Mouse (Mus musculus) thymus, postnatal 36 days (tissue): ENCODE results near the gene Rad9b.
A peak's percentile ranks its signal among the peaks of the same experiment; 100 is the strongest.
"Not testable (repeated sequence)": the region's sequence is repeated elsewhere in the genome, so short reads cannot be mapped to it uniquely, and the experiment has no call there.

Experiments used
- DNase-seq, 2 experiments: peaks; one replicate each; pipeline ENCODE4 v3.0.0; 2022; ENCODE audit warnings: mixed read lengths in 2 of 2

Gene Rad9b

DNA sequence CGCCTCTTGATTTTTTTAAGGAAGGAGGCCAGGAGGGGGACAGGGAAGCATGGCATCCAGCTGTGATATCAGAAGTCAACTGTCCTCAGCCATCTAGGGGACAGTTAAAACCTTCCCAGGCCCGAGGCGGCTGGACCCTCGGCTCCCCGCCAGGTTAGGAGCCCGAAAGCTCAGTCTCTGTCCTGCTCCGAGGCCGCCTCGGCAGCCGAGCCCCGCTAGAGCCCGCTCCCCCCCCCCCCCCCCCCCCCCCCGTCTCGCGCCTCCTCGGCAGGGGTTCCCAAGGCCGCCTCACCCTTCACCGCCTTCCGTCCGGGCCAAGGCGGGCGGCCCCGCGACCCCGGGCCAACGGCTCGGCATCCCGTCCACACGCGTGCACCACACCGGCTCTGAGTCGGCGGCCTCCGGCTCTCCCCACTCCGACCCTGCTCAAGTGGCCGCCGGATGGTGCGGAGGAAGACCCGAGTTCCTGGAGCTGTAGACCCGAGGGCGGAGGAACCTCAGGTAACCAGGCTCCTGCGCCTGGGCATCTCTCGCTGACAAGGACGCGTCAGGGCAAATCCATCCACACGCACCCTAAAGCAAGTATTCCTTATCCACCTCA, 17.7 kb upstream of the Rad9b start, which contains the start of gene Gpn3:
Gene Gpn3, plus strand, starts transcription at position 286 of the 601 bp plus-strand sequence.
- peak in 1 of 2 experiments; percentile 84 for DNase-seq

GRCm38 (mm10) chr5:122354492-122355067, 547 bp upstream of the Rad9b start:
- no peak for DNase-seq

GRCm38 (mm10) chr5:122345777-122346176, 8.3 kb downstream of the Rad9b start:
- no peak for DNase-seq

DNA sequence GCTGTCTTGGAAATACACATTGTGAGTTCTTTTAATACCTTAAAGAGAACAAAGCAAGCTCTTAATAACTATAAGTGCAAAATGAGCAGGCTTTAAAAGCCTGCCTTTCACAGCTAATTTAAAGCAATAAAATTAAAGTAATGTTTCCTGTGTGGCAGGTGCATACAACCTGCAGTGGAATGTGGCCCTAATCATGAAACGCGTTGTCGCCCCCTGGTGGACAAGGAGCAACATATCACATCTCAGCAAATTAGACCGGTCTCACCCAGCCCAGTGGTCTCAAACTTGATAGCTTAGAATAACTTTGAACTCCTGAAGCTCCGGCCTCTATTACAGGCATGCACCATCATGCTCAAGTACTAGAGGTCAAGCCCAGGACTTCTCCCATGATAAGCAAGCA, 9.8 kb downstream of the Rad9b start:
- DNase-seq: peak; percentile 82 to 84

GRCm38 (mm10) chr5:122343768-122344167, 10.3 kb downstream of the Rad9b start:
- no peak for DNase-seq

DNA sequence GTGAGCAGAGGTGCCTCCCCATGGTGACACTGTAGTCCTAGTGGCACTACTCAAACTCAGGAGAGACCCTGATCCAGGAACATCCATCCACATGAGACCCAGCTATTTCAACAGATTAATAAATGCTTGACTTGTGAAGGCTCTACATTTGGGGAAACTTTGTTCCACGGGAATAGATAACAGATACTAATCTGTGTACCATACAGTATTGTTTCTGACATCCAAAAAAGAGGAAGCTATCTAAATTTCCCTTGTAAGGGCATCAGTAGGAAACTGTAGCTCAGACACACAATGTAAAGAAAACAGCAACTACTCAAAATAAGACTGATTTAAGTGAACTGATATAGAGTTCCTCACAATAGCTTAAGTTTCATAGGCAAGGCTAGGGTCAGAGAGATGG, 11.2 kb downstream of the Rad9b start:
- DNase-seq: no peak

DNA sequence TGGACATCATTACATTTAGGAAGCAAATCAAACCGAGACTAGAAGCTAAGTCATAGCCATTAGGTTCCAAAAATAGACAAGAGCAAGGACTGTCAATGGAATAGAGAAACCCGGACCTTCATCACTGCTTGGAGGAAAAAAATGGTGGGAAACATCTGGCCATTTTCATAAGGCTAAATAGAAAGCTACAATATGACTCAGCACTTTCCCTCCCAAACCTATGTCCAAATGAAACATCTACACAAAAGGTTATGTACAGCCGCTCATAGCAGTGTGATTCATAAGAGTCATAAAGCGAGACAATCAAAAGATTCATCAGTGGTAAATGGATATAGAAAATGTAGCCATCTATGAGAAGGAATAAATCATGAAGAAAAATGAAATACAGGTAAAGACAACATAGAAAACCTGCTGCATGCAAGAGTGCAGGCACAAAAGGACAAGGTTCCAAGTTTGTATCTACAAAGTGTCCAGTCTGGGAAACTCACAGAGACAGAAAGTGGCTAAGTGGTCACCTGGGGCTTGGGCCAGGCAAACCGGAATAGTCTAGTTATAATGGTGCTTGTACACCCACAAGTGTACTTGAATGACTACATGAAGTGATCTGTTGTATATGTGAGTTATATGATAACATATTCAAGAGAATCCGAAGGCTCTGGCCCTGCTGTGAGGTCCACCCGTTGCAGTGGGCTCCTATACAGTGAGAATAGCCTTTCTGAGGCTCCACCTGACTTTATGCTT, 17.3 kb downstream of the Rad9b start:
- no peak for DNase-seq

DNA sequence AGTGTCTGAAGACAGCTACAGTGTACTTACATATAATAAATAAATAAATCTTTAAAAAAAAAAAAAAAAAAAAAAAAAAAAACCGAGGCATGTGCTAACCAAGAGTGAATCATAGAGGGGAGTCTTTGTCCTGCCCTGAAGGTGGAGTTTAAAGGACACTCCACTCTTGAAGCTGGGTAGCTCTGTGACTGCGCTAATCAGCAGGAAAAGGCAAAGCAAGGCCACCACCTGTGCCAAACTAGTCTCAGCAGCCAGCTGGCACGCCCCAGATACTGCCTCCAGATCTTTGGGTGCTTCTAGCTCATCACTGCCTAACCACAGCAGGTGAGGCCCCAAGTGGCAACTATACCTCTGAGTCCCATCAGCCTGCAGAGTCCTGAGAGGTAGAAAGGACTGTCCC, 19.4 kb downstream of the Rad9b start:
- DNase-seq: peak; percentile 38 to 67

DNA sequence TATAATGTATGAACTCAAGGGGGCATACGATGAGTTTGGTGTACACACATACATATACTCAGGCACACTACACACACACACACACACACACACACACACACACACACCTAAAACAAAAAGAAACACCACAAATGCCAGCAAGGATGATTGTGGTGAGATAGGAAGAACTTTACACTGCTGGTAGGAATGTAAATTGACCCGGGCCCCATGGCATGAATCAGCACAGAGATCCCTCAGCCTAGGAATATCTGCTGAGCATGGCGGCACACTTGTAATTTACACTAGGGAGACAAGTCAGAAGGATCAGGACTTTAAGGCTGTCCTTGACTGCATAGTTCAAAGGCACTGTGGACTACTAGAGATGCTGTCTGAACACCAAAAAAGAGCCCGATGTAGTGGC, 23.8 kb downstream of the Rad9b start:
- no peak for DNase-seq

- DNase-seq: no peak
These were observed 26.8 kb downstream of the Rad9b start for GRCm38 (mm10) chr5:122327283-122327682.

DNA sequence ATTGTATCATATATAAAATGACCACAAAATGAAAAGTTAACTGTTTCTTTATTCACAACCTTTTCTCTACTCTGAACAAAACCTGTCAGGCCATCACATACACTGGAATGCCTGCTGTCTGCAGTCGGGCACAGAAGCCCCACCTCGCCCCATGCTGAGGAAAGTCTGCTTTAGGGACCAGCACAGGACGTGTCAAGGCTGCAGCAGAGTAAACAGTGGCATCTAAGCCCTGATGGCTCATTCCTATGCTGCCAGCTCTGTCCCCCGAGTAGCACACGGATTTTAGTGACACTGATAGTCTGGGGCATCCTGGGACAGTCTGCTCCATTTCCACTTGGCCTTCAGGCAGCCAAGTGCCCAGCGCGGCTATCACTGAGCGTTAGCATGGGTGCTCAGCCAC, 28.6 kb downstream of the Rad9b start:
- no peak for DNase-seq

GRCm38 (mm10) chr5:122324608-122325431, 29.2 kb downstream of the Rad9b start:
- no peak for DNase-seq

- DNase-seq: no peak
These were observed 30.5 kb downstream of the Rad9b start for GRCm38 (mm10) chr5:122323523-122323922.

DNA sequence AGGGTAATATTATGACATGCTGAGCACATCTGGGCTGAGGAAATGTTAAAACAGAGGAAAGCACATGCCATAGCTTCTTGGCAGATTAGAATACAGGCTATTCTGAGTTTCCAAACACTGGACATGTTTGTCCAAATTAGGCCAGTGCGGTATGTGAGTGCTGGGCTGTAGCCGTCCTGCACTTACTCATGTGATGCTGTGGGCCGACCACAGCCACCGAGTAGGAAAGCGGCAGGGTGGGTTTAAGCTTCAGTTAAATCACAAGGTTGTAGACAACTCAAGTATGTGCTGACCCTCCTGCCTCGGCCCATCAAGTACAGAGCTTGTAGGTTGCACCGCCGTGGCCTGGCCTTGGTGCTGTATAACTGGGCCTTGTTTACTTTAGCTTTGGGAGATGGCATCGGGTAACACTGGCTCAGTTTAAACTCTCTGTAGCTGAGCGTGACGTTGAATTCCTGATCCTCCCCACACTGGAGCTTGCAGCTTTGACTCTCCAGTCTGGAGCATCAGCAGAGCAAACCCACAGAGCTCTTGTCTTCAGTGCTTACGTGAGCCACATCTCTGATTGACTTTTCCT, 33.7 kb downstream of the Rad9b start:
- no peak for DNase-seq

- DNase-seq: no peak
These were observed 34.4 kb downstream of the Rad9b start for GRCm38 (mm10) chr5:122319474-122320204.

GRCm38 (mm10) chr5:122318976-122319375, 35.1 kb downstream of the Rad9b start:
- not testable (repeated sequence) for DNase-seq

- peak; percentile 58 to 69 for DNase-seq
These were observed 35.9 kb downstream of the Rad9b start for GRCm38 (mm10) chr5:122318100-122318499.

DNA sequence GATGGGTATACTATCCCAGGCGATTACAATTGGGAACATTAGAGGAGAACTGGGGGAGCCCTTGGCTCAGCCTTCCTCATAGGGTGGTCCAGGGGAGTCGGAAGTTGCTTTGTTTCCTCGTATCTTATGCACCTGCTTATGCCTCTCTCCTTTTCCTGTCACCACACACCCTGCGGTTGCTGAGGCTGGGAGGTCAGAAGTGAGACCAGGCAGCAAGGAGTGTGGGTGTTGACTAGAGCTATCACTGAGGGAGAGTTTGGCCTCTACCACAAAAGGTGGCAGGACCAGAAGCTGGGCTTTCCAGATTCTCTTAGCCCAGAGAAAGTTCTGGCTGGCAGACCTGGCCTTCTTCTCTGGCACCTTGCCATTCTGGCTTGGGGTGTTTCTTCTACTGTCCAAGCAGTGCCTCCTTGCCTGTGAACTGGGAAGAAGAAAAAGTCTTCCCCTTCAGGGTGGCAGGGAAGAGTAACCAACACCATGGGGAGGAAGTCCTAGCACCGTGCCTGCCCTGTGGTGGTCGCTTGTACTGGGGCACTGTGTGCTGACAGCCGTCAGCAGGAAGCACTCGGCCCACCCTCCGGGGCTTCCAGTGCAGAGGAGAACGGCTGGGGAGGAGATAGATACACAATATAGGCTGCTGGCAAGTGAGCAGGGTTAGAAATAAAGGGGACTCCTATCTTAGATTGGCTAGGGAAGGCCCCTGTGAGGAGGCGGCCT, 36.5 kb downstream of the Rad9b start:
- DNase-seq: peak; percentile 69 to 81

- peak; percentile 62 to 71 for DNase-seq
These were observed 38.9 kb downstream of the Rad9b start for GRCm38 (mm10) chr5:122314966-122315667.

DNA sequence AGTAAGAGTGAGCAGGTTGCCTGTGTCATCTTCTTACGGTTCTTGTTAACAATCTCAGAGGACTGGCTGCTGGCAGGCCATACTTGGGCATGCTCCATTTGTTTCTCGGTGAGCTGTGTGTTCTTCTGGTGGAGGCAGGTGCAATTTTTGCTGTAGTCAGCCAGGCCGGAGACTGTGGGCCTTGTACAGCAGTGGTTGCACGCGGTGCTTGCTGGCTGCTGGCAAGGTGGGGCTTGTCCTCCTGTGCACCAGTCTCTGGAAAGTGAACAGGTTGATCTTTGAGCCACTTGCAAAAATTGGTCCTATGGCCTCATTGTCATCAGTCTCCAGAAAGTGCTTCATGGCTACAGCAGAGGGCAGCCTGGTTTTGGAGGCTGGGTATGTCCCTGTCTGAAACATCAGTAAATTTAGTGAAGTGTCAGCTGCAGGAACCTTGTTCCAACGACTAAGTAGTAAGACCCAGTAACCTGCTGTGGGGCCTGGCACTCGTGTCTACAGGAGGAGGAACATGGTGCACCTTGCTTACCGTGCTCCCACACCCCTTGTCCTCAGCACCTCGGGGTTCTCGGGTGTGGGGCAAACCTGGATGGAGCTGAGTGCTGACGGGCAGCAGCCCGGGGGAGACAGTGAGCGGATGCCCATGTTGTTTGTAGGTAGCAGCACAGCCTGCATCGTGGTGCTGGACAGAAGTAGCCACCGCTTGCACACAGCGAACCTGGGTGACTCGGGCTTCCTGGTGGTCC, 40.9 kb downstream of the Rad9b start:
- peak; percentile 56 to 70 for DNase-seq
